In genomic region chr4:102774549-102774948, GRCm38 (mm10) we compare ENCODE assay signal across 16 mouse cellular contexts.
"Had no signal": no experiment of that assay in that cellular context is flagged by ENCODE, and none has a peak within 500 bp of the region (broad histone marks: within the 10 kb centered on the region; RNA-seq: fewer than 3 reads in every experiment).

No protein-coding gene starts in this region.

- H3K27ac ChIP-seq: midbrain, embryonic 10.5 days; midbrain, embryonic 12.5 days; neural tube, embryonic 13.5 days; neural tube, embryonic 15.5 days; stomach, embryonic 15.5 days; stomach, postnatal 0 days had no signal

- H3K27me3 ChIP-seq: midbrain, embryonic 12.5 days; neural tube, embryonic 13.5 days; neural tube, embryonic 15.5 days; stomach, embryonic 15.5 days had no signal

- H3K4me3 ChIP-seq: midbrain, embryonic 10.5 days; midbrain, embryonic 12.5 days; myocyte; neural tube, embryonic 13.5 days; neural tube, embryonic 15.5 days; stomach, embryonic 15.5 days had no signal

- H3K4me1 ChIP-seq: stomach, embryonic 15.5 days had no signal

- H3K9ac ChIP-seq: lung, embryonic 14.5 days; midbrain, embryonic 12.5 days; neural tube, embryonic 13.5 days; neural tube, embryonic 15.5 days; stomach, embryonic 15.5 days had no signal

- H3K4me2 ChIP-seq: lung, embryonic 14.5 days; midbrain, embryonic 12.5 days; neural tube, embryonic 13.5 days; neural tube, embryonic 15.5 days; stomach, embryonic 15.5 days had no signal

- ATAC-seq: midbrain, embryonic 16.5 days had no signal

- H3K9me3 ChIP-seq: midbrain, embryonic 10.5 days; midbrain, embryonic 12.5 days; neural tube, embryonic 13.5 days; neural tube, embryonic 15.5 days; stomach, embryonic 15.5 days had no signal

- H3K36me3 ChIP-seq: midbrain, embryonic 10.5 days; midbrain, embryonic 12.5 days; neural tube, embryonic 13.5 days; neural tube, embryonic 15.5 days; stomach, embryonic 15.5 days had no signal

- DNase-seq: lung, embryonic 14.5 days; lung, postnatal 10 days; lung, postnatal 4 days; midbrain, embryonic 14.5 days; right cerebral cortex, postnatal 14 days; thymus, adult 2 months; thymus, postnatal 25 days; thymus, postnatal 4 days had no signal
